Mouse (Mus musculus) limb, embryonic 12.5 days (tissue): ENCODE data around the gene D5Ertd579e. TPM values are rescaled to one million over a fixed set of nuclear protein-coding genes. Genes with fewer than 3 reads are reported as not detected.

Experiments
- ATAC-seq: fragments of 200-750 bp; cut with Nextera tagmentation; 2 replicates; pipeline ENCODE4 v1.8.0; 2017; ENCODE audit warnings: low read depth, moderate TSS enrichment; ENCODE audit not compliant: insufficient number of reproducible peaks, insufficient read depth, low FRiP score, low TSS enrichment
- H3K27ac ChIP-seq: fragments of 300-500 bp; sonication (generic); 2 replicates; pipeline ENCODE4 v1.5.1; 2016; ENCODE audit warnings: mild to moderate bottlenecking, moderate library complexity
- H3K27me3 ChIP-seq: fragments of 300-500 bp; sonication (generic); 2 replicates; pipeline ENCODE4 v1.6.1; 2016; ENCODE audit warnings: mild to moderate bottlenecking, moderate library complexity
- H3K36me3 ChIP-seq: fragments of 300-500 bp; sonication (generic); 2 replicates; pipeline ENCODE4 v1.6.1; 2016; ENCODE audit warnings: mild to moderate bottlenecking, moderate library complexity
- H3K4me1 ChIP-seq: fragments of 300-500 bp; sonication (generic); replicated peaks from 2 replicates; pipeline ENCODE4 v1.6.1; 2016
- H3K4me2 ChIP-seq: fragments of 300-500 bp; sonication (generic); 2 replicates; pipeline ENCODE4 v1.6.1; 2016; ENCODE audit warnings: mild to moderate bottlenecking, moderate library complexity
- H3K4me3 ChIP-seq: fragments of 300-500 bp; sonication (generic); replicated peaks from 2 replicates; pipeline ENCODE4 v1.5.1; 2016; ENCODE audit warnings: mild to moderate bottlenecking
- H3K9ac ChIP-seq: fragments of 300-500 bp; sonication (generic); replicated peaks from 2 replicates; pipeline ENCODE4 v1.6.1; 2016; ENCODE audit warnings: mild to moderate bottlenecking, moderate library complexity
- H3K9me3 ChIP-seq: fragments of 300-500 bp; sonication (generic); 2 replicates; pipeline ENCODE4 v1.6.1; 2016; ENCODE audit warnings: mild to moderate bottlenecking, moderate library complexity
- WGBS: fragments of 180-500 bp; shearing (Covaris S2); methylation state at CpG from one replicate; pipeline ENCODE4 v1.1.7; 2016; 5-methylcytosine and 5-hydroxymethylcytosine counted together
- polyA plus RNA-seq: library from polyadenylated mRNA; unstranded; fragments of >200 nt; fragmentation: Nextera tagmentation; extraction: Ambion mirVana; gene quantifications from 2 replicates; pipeline ENCODE4 v1.2.1, GENCODE M21; 2016

The D5Ertd579e gene
- polyA plus RNA-seq, 1 experiment from 2014 or later, result 28.6 TPM

- no peaks in the 10 kb centered on the region for H3K36me3 ChIP-seq
- no peaks in the 10 kb centered on the region for H3K4me1 ChIP-seq
- no peak overlapping the region for H3K27ac ChIP-seq
- no peak overlapping the region for H3K9ac ChIP-seq
- no peaks in the 10 kb centered on the region for H3K9me3 ChIP-seq
- ATAC-seq, result no peak
- 0 out of 2 replicates have a peak, but pooled peaks cover 7% of the 10 kb centered on the region for H3K27me3 ChIP-seq
- WGBS, result 90% methylated on average over 5 of the region's 5 CpGs
- H3K4me2 ChIP-seq, result no peak overlapping the region
- no peak overlapping the region for H3K4me3 ChIP-seq
Observed at GRCm38 (mm10) chr5:36720219-36720618, 24.4 kb upstream of the D5Ertd579e start.

GRCm38 (mm10) chr5:36719601-36720000 lies 23.8 kb upstream of the D5Ertd579e start:
- Histone ChIP-seq H3K9me3 (no peaks in the 10 kb centered on the region), H3K9ac (no peak overlapping the region), H3K4me2 (no peak overlapping the region), H3K4me3 (no peak overlapping the region), H3K27me3 (0 out of 2 replicates have a peak, but pooled peaks cover 7% of the 10 kb centered on the region), H3K4me1 (no peaks in the 10 kb centered on the region), H3K27ac (no peak overlapping the region), H3K36me3 (no peaks in the 10 kb centered on the region)
- ATAC-seq, result no peak
- 92% methylated on average over 3 of the region's 3 CpGs for whole genome bisulfite sequencing

GRCm38 (mm10) chr5:36719135-36719534 lies 23.3 kb upstream of the D5Ertd579e start:
- Histone ChIP-seq H3K36me3 (no peaks in the 10 kb centered on the region), H3K9ac (no peak overlapping the region), H3K4me2 (no peak overlapping the region), H3K4me3 (no peak overlapping the region), H3K9me3 (no peaks in the 10 kb centered on the region), H3K27me3 (0 out of 2 replicates have a peak, but pooled peaks cover 7% of the 10 kb centered on the region), H3K4me1 (no peaks in the 10 kb centered on the region), H3K27ac (no peak overlapping the region)
- WGBS, result 78% methylated on average over 5 of the region's 5 CpGs
- ATAC-seq, result no peak

- Histone ChIP-seq H3K27me3 (0 out of 2 replicates have a peak, but pooled peaks cover 7% of the 10 kb centered on the region), H3K27ac (no peak overlapping the region), H3K36me3 (no peaks in the 10 kb centered on the region), H3K4me3 (no peak overlapping the region), H3K9me3 (no peaks in the 10 kb centered on the region), H3K4me1 (peaks cover 10% of the 10 kb centered on the region), H3K9ac (no peak overlapping the region), H3K4me2 (no peak overlapping the region)
- no peak for ATAC-seq
- WGBS, result 80% methylated on average over 3 of the region's 3 CpGs
Observed at GRCm38 (mm10) chr5:36717889-36718288, 22.1 kb upstream of the D5Ertd579e start.

GRCm38 (mm10) chr5:36716816-36717215 lies 21.0 kb upstream of the D5Ertd579e start:
- H3K4me2 ChIP-seq, result no peak overlapping the region
- H3K27me3 ChIP-seq, result 0 out of 2 replicates have a peak, but pooled peaks cover 13% of the 10 kb centered on the region
- no peaks in the 10 kb centered on the region for H3K36me3 ChIP-seq
- peaks cover 15% of the 10 kb centered on the region for H3K4me1 ChIP-seq
- no peaks in the 10 kb centered on the region for H3K9me3 ChIP-seq
- H3K9ac ChIP-seq, result no peak overlapping the region
- no peak overlapping the region for H3K27ac ChIP-seq
- no peak for ATAC-seq
- 48% methylated on average over 2 of the region's 2 CpGs for WGBS
- H3K4me3 ChIP-seq, result no peak overlapping the region

GRCm38 (mm10) chr5:36714832-36715231 lies 19.0 kb upstream of the D5Ertd579e start:
- WGBS, result 67% methylated on average over 3 of the region's 3 CpGs
- Histone ChIP-seq H3K9ac (no peak overlapping the region), H3K4me1 (peaks cover 15% of the 10 kb centered on the region), H3K4me2 (no peak overlapping the region), H3K27me3 (0 out of 2 replicates have a peak, but pooled peaks cover 13% of the 10 kb centered on the region), H3K27ac (no peak overlapping the region), H3K4me3 (no peak overlapping the region), H3K36me3 (no peaks in the 10 kb centered on the region), H3K9me3 (no peaks in the 10 kb centered on the region)
- ATAC-seq, result no peak

GRCm38 (mm10) chr5:36713693-36714092 lies 17.9 kb upstream of the D5Ertd579e start:
- WGBS, result 86% methylated on average over 6 of the region's 6 CpGs
- H3K9ac ChIP-seq, result no peak overlapping the region
- 0 out of 2 replicates have a peak, but pooled peaks cover 13% of the 10 kb centered on the region for H3K27me3 ChIP-seq
- no peaks in the 10 kb centered on the region for H3K36me3 ChIP-seq
- no peak overlapping the region for H3K4me2 ChIP-seq
- H3K4me3 ChIP-seq, result no peak overlapping the region
- no peak for ATAC-seq
- no peaks in the 10 kb centered on the region for H3K9me3 ChIP-seq
- no peak overlapping the region; the same call in 1 of the 2 replicates for H3K27ac ChIP-seq
- peaks cover 15% of the 10 kb centered on the region for H3K4me1 ChIP-seq

GRCm38 (mm10) chr5:36712553-36713534 lies 17.0 kb upstream of the D5Ertd579e start:
- peak; percentile 75; the same call in 1 of the 2 replicates for ATAC-seq
- H3K4me3 ChIP-seq, result peak overlapping the region; percentile 38
- H3K4me1 ChIP-seq, result peaks cover 15% of the 10 kb centered on the region
- H3K36me3 ChIP-seq, result no peaks in the 10 kb centered on the region
- peak overlapping the region; percentile 47 for H3K9ac ChIP-seq
- H3K4me2 ChIP-seq, result peak overlapping the region; percentile 75
- H3K27ac ChIP-seq, result no peak overlapping the region; the same call in 1 of the 2 replicates
- 6% methylated on average over 31 of the region's 31 CpGs for WGBS
- no peaks in the 10 kb centered on the region for H3K9me3 ChIP-seq
- H3K27me3 ChIP-seq, result 0 out of 2 replicates have a peak, but pooled peaks cover 13% of the 10 kb centered on the region

GRCm38 (mm10) chr5:36711863-36712262 lies 16.0 kb upstream of the D5Ertd579e start:
- Histone ChIP-seq H3K27ac (no peak overlapping the region), H3K9me3 (no peaks in the 10 kb centered on the region), H3K27me3 (0 out of 2 replicates have a peak, but pooled peaks cover 6% of the 10 kb centered on the region), H3K36me3 (no peaks in the 10 kb centered on the region), H3K4me1 (peaks cover 15% of the 10 kb centered on the region), H3K4me2 (no peak overlapping the region), H3K9ac (no peak overlapping the region), H3K4me3 (no peak overlapping the region)
- ATAC-seq, result no peak
- 56% methylated on average over 5 of the region's 5 CpGs for whole genome bisulfite sequencing

- no peak for ATAC-seq
- Histone ChIP-seq H3K4me2 (no peak overlapping the region), H3K36me3 (no peaks in the 10 kb centered on the region), H3K4me1 (no peaks in the 10 kb centered on the region), H3K27ac (no peak overlapping the region), H3K9ac (no peak overlapping the region), H3K4me3 (no peak overlapping the region), H3K9me3 (no peaks in the 10 kb centered on the region), H3K27me3 (no peaks in the 10 kb centered on the region)
- WGBS, result 89% methylated on average over 5 of the region's 5 CpGs
Observed at GRCm38 (mm10) chr5:36705792-36706191, 10.0 kb upstream of the D5Ertd579e start.

GRCm38 (mm10) chr5:36705390-36705789 lies 9.6 kb upstream of the D5Ertd579e start:
- H3K9me3 ChIP-seq, result no peaks in the 10 kb centered on the region
- no peak overlapping the region for H3K27ac ChIP-seq
- ATAC-seq, result no peak
- no peaks in the 10 kb centered on the region for H3K4me1 ChIP-seq
- 82% methylated on average over 5 of the region's 5 CpGs for WGBS
- H3K36me3 ChIP-seq, result no peaks in the 10 kb centered on the region
- H3K4me2 ChIP-seq, result no peak overlapping the region
- H3K4me3 ChIP-seq, result no peak overlapping the region
- H3K27me3 ChIP-seq, result no peaks in the 10 kb centered on the region
- H3K9ac ChIP-seq, result no peak overlapping the region
